Mouse (Mus musculus): Measurements from ENCODE around the gene Afmid. TPM values are rescaled to one million over a fixed set of nuclear protein-coding genes. Genes with fewer than 3 reads are reported as not detected.

Afmid gene
- total and polyA plus RNA-seq, 3 experiments, result 3.3 to 3.8 TPM; not detected in 1

GRCm38 (mm10) chr11:117792281-117792888 lies 33.3 kb upstream of the Afmid start:
- no peak overlapping the region for H3K4me3 ChIP-seq (ENCODE audit: control insufficient read depth in 1 of 2, insufficient read depth in 1 of 2, low read depth in 2 of 2, low read length in 2 of 2)
- peaks cover 0 to 5% of the 10 kb centered on the region in 2 experiments; a peak in 2 of 4 replicates for H3K36me3 ChIP-seq (ENCODE audit: control insufficient read depth in 1 of 2, insufficient read depth in 2 of 2, low read length in 2 of 2)
- H3K9ac ChIP-seq (ENCODE audit: control insufficient read depth, low read depth, low read length, poor library complexity, severe bottlenecking), result no peak overlapping the region
- no peaks in the 10 kb centered on the region for H3K79me2 ChIP-seq (ENCODE audit: control insufficient read depth, insufficient read depth, low read length, poor library complexity)
- peaks cover 2 to 6% of the 10 kb centered on the region in 2 experiments; a peak in 2 of 4 replicates for H3K4me1 ChIP-seq (ENCODE audit: control insufficient read depth in 1 of 2, insufficient read depth in 2 of 2, low read length in 2 of 2)
- no peak overlapping the region for H3K27ac ChIP-seq (ENCODE audit: control insufficient read depth, low read depth, low read length)
- H3K9me3 ChIP-seq (replicated peaks; ENCODE audit: insufficient read depth, low read length), result no peaks in the 10 kb centered on the region
- DNase-seq (ENCODE audit: low read depth, low spot score), result no peak
- H3K27me3 ChIP-seq (ENCODE audit: control insufficient read depth in 1 of 2, insufficient read depth in 2 of 2, low read length in 2 of 2), result no peaks in the 10 kb centered on the region
- no peak for TF ChIP-seq ZC3H11A (IDR thresholded peaks at IDR 0.05; ENCODE audit: low read depth, low read length)
- no peak for TF ChIP-seq TAL1 (IDR thresholded peaks at IDR 0.05; ENCODE audit: low read length)
- TF ChIP-seq ETS1 (IDR thresholded peaks at IDR 0.05; ENCODE audit: low read depth, low read length), result no peak
- no peak for TF ChIP-seq BHLHE40 (IDR thresholded peaks at IDR 0.05; ENCODE audit: borderline replicate concordance, low read depth, low read length)
- TF ChIP-seq NRF1 (IDR thresholded peaks at IDR 0.05; ENCODE audit: insufficient read depth, low read depth, low read length, poor library complexity, severe bottlenecking), result no peak
- TF ChIP-seq TBP (IDR thresholded peaks at IDR 0.05; ENCODE audit: low read depth, low read length), result no peak
- TF ChIP-seq ZMIZ1 (IDR thresholded peaks at IDR 0.05; ENCODE audit: low read depth, low read length), result no peak
- TF ChIP-seq JUND (IDR thresholded peaks at IDR 0.05; ENCODE audit: low read depth, low read length), result no peak
- no peak for TF ChIP-seq NELFE (IDR thresholded peaks at IDR 0.05; ENCODE audit: low read depth, low read length)
- TF ChIP-seq KAT2A (conservative IDR thresholded peaks at IDR 0.05; ENCODE audit: low read depth, low read length), result no peak
- no peak for TF ChIP-seq USF2 (IDR thresholded peaks at IDR 0.05; ENCODE audit: borderline replicate concordance in 1 of 2, insufficient read depth in 1 of 2, low read depth in 1 of 2, low read length in 2 of 2)
- TF ChIP-seq RCOR1 (IDR thresholded peaks at IDR 0.05; ENCODE audit: low read depth, low read length), result no peak
- no peak for TF ChIP-seq SMC3 (IDR thresholded peaks at IDR 0.05; ENCODE audit: low read depth, low read length)

GRCm38 (mm10) chr11:117794035-117794551 lies 31.6 kb upstream of the Afmid start:
- no peak for TF ChIP-seq NRF1 (IDR thresholded peaks at IDR 0.05; ENCODE audit: insufficient read depth, low read depth, low read length, poor library complexity, severe bottlenecking)
- TF ChIP-seq GABPA (IDR thresholded peaks at IDR 0.05; ENCODE audit: low read depth, low read length), result no peak
- TF ChIP-seq SIN3A (IDR thresholded peaks at IDR 0.05; ENCODE audit: low read length), result no peak
- no peak for TF ChIP-seq JUND (IDR thresholded peaks at IDR 0.05; ENCODE audit: low read depth, low read length)
- TF ChIP-seq ELF1 (IDR thresholded peaks at IDR 0.05; ENCODE audit: low read depth, low read length), result no peak
- no peak for TF ChIP-seq CHD2 (IDR thresholded peaks at IDR 0.05; ENCODE audit: low read length)
- no peak for TF ChIP-seq HCFC1 (IDR thresholded peaks at IDR 0.05; ENCODE audit: low read depth, low read length)
- TF ChIP-seq TCF12 (IDR thresholded peaks at IDR 0.05; ENCODE audit: low read depth, low read length), result no peak
- no peak for TF ChIP-seq MYB (IDR thresholded peaks at IDR 0.05; ENCODE audit: low read depth, low read length)
- no peak for TF ChIP-seq GATA1 (IDR thresholded peaks at IDR 0.05; ENCODE audit: low read depth, low read length)
- TF ChIP-seq MAX (IDR thresholded peaks at IDR 0.05; ENCODE audit: low read length), result no peak
- no peak for TF ChIP-seq USF2 (IDR thresholded peaks at IDR 0.05; ENCODE audit: borderline replicate concordance in 1 of 2, insufficient read depth in 1 of 2, low read depth in 1 of 2, low read length in 2 of 2)
- no peak for TF ChIP-seq CHD1 (IDR thresholded peaks at IDR 0.05; ENCODE audit: low read depth, low read length)
- no peak for TF ChIP-seq TAL1 (IDR thresholded peaks at IDR 0.05; ENCODE audit: low read length)
- no peak for TF ChIP-seq ZNF384 (IDR thresholded peaks at IDR 0.05; ENCODE audit: low read depth, low read length)
- no peak for TF ChIP-seq NELFE (IDR thresholded peaks at IDR 0.05; ENCODE audit: low read depth, low read length)
- no peak for TF ChIP-seq BHLHE40 (IDR thresholded peaks at IDR 0.05; ENCODE audit: borderline replicate concordance, low read depth, low read length)
- no peaks in the 10 kb centered on the region for H3K27me3 ChIP-seq (ENCODE audit: control insufficient read depth in 1 of 2, insufficient read depth in 2 of 2, low read length in 2 of 2)
- DNase-seq (ENCODE audit: low read depth, low spot score), result no peak
- H3K27ac ChIP-seq (ENCODE audit: control insufficient read depth, low read depth, low read length), result no peak overlapping the region
- no peak overlapping the region for H3K4me3 ChIP-seq (ENCODE audit: control insufficient read depth in 1 of 2, insufficient read depth in 1 of 2, low read depth in 2 of 2, low read length in 2 of 2)
- H3K36me3 ChIP-seq (ENCODE audit: control insufficient read depth in 1 of 2, insufficient read depth in 2 of 2, low read length in 2 of 2), result peaks cover 0 to 17% of the 10 kb centered on the region in 2 experiments; a peak in 2 of 4 replicates
- H3K79me2 ChIP-seq (ENCODE audit: control insufficient read depth, insufficient read depth, low read length, poor library complexity), result no peaks in the 10 kb centered on the region
- H3K4me1 ChIP-seq (ENCODE audit: control insufficient read depth in 1 of 2, insufficient read depth in 2 of 2, low read length in 2 of 2), result peaks cover 10 to 23% of the 10 kb centered on the region in 2 experiments
- H3K9me3 ChIP-seq (replicated peaks; ENCODE audit: insufficient read depth, low read length), result no peaks in the 10 kb centered on the region
- H3K9ac ChIP-seq (ENCODE audit: control insufficient read depth, low read depth, low read length, poor library complexity, severe bottlenecking), result no peak overlapping the region
